Mouse (Mus musculus): ENCODE results near the gene Nup133. TPM values are rescaled to one million over a fixed set of nuclear protein-coding genes. Genes with fewer than 3 reads are reported as not detected.
"Not testable (repeated sequence)": the region's sequence is repeated elsewhere in the genome, so short reads cannot be mapped to it uniquely, and the experiment has no call there.

Nup133 gene
- total RNA-seq (2017), result 29.4 and 36.8 TPM in 2 replicates

- peak; percentile 87 for ATAC-seq (replicated peaks; ENCODE audit: low read depth, poor library complexity, severe bottlenecking)
Measured at GRCm38 (mm10) chr8:123948942-123949685, at the start of gene Nup133. Gene Nup133 (minus strand): TSS chr8:123949265.

DNA sequence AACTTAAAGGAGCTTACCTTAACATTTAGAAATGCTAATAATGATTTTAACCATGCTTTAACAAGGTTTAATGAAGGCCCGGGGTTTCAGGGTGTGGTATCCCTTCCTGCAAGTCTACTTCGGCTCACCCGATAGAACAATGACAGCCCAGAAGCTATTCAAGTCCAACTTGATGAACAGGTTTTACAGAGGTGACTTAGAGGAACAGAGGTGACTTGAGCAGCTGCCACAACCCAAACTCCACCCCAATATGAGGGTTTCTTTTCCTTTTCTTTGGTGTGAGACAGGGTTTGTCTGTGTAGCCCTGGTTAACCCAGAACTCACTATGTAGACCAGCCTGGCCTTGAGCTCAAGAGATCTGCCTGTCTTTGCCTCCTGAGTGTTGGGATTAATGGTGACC, 44.9 kb upstream of the Nup133 start:
- no peak for ATAC-seq (replicated peaks; ENCODE audit: low read depth, poor library complexity, severe bottlenecking)

DNA sequence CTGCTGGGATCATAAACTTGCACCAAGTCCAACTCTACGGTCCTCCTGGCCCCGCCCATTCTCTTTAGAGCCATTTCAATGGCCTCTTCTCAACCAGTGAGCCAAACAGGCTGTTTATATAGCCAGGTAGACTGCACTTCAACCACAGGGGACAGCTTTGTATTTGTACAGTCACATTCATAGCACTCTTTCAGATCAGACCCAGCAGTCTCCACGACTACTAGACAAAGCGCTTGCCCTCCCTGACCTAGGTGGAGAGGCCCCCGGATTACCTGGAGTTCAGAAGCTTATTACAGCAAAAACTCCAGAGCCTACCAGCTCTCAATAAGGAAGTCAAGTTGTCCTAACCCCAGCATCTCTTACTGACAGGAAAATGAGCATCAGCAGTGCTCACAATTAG, 44.5 kb upstream of the Nup133 start:
- no peak for ATAC-seq (replicated peaks; ENCODE audit: low read depth, poor library complexity, severe bottlenecking)

GRCm38 (mm10) chr8:123992587-123992986, 43.5 kb upstream of the Nup133 start:
- no peak for ATAC-seq (replicated peaks; ENCODE audit: low read depth, poor library complexity, severe bottlenecking)

DNA sequence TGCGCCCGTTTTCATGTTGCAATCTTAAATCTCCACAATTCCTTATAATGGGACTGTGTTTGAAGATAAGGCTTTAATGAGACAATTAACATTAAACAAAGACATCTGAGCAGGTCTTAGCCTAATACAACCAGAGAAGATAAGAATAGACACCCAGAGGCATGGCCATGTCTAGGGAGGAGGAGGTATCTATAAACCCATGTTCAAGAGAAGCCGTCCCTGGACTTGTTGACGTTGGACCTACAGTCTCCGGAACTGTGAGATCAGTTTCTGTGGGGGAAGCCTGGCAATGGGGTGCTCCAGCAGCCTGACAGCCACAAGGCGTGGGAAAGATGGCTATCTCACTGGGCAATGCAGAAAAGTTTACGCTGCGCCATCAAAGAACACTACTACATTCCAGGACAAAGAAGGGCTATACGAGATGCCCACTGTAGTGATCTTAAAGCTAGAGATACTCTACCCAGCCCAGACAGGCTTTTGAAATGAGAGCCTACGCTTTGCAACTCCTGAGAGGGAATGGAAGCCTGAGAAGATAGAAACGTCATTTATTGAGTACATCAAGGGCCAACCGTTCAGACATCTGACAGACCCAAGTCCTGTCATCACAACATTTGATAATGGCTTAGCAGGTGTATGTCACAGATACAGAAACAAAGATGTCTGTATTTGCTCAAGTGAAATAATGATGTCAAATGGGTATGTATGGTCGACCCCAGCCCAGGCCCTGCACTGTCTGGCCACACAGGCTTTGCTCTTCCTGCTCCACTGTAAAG, 41.4 kb upstream of the Nup133 start:
- no peak for ATAC-seq (replicated peaks; ENCODE audit: low read depth, poor library complexity, severe bottlenecking)

DNA sequence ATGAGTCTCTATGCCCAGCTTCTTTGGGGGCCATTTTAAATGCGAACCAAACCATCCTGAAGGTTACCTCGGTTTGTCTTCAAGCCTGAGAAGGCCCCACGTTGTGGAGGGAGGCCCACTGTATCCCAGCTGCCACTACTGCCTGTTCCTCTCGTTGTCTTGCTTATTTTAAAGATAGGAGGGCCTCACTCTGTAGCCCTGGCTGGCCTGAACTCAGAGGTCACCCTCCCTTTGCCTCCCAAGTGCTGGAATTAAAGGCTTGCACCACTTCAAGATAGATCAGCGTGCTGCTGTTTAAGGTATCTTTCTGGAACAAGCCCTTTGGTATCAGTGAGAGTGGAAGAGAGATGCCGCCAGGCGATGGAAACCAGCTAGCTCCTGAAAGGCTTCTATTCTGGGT, 40.1 kb upstream of the Nup133 start:
- ATAC-seq (replicated peaks; ENCODE audit: low read depth, poor library complexity, severe bottlenecking), result no peak

DNA sequence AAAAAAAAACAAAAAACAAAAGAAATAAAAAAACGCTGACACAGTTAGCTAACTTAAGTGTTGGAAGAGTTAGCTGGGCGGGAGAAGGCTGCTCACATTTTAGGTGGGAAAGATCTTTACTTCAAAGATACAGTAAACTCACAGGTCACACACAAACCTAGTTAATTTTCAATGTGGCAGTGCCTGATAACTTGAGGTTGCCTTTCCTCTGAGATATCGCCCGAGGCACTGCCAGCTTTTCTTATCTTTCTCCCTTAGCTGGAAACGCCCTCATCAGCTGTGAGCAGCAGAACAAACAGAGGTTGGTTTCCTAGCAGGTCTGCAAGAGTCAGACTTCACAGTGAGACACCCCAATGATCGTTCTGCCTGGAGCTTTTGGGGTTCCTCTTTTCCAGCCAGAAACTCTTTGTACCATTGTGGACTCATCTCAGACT, 39.6 kb upstream of the Nup133 start:
- ATAC-seq (replicated peaks; ENCODE audit: low read depth, poor library complexity, severe bottlenecking), result peak; percentile 85

- ATAC-seq (replicated peaks; ENCODE audit: low read depth, poor library complexity, severe bottlenecking), result peak; percentile 67
Measured at GRCm38 (mm10) chr8:123982826-123983400, 33.8 kb upstream of the Nup133 start, which contains the start of gene Abcb10. Gene Abcb10 (minus strand): TSS chr8:123983122.

- ATAC-seq (replicated peaks; ENCODE audit: low read depth, poor library complexity, severe bottlenecking), result no peak
Measured at GRCm38 (mm10) chr8:123982291-123982793, 33.3 kb upstream of the Nup133 start.

DNA sequence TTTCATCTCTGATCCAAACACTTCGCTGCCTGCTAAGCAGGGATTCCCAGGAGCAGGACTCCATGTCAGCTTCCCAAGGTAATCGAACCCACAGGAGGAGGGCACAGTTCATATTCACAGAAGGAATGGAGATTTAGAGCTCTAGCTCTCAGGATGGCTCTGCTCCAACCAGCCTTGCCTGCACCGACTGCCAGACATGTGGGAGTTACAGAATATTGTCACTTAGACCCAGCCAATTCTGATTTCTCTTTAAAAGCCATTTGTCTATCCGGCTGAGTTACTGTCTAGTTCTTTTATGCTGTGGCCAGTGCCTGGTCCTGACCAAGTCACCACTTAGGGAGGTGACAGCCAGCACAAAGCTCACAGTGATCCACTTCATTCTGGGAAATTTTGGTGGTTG, 32.6 kb upstream of the Nup133 start:
- ATAC-seq (replicated peaks; ENCODE audit: low read depth, poor library complexity, severe bottlenecking), result no peak

DNA sequence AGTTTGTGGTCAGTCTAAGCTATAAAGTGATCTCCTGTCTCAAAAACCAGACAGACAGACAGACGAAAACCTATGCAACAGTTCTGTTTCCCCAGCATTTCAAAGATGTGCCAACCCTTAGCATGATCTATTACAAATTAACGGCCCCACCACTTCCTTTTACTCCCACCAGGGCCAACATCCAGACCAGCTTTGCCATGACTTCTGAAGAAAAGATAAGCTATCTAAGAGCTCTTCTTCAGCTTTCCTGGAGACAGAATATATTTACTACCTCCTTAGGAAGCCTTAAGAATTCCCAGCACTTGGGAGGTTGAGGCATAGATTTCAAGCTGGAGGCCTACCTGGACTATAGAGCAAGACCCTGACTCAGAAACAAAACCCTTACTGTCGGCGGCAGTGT, 31.2 kb upstream of the Nup133 start:
- no peak for ATAC-seq (replicated peaks; ENCODE audit: low read depth, poor library complexity, severe bottlenecking)

DNA sequence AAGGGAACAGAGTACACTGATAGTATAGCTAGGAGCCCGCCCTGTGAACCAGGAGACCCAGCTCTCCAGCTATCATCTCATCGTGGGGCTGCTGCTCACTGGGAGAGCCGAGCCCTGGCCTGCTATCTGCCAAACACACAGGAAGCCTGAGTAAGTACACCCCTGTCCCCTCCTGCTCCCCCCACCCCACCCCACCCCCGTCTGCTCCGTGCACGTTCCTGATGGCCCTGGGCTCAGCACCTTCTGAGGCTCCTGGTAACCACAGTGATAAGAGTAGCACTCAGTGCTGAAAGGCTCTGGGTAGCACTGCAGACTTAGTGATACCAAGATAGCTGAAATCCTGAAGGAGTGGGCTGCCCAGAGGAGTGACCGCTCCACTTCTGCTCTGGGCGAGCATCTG, 29.9 kb upstream of the Nup133 start:
- ATAC-seq (replicated peaks; ENCODE audit: low read depth, poor library complexity, severe bottlenecking), result peak; percentile 37

DNA sequence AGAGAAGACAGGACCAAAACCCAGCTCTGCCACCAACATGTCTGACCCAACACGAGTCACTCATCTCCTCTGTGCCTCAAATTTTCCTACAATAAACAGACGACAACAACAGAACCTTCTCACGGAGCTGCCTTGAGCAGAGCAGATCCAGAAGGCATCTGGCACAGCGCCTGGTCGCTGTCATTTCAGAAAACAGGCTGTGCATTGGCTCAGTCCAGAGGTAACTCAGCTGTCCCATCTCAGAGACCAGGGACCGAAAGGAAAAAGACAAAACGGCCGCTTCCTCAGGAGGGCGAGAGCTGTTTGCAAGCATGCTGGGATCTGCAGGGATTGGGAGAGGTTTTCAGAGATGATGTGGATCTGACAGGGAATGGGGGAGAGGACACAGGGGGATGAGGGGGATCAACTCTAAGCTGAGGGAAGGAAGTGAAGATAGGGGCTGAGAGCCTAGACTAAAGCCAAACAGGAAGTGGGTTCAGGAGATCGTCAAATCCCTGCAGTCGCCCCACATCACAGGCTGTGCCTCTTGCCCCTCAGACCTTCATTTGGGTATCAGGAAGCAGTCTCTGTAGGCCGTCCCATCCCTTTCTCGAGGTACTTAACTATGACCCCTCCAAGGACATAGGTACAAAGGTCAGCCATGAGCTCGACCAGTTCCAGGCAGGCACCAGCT, 29.2 kb upstream of the Nup133 start:
- peak; percentile 9; the same call in 1 of the 2 replicates for ATAC-seq (replicated peaks; ENCODE audit: low read depth, poor library complexity, severe bottlenecking)

- no peak for ATAC-seq (replicated peaks; ENCODE audit: low read depth, poor library complexity, severe bottlenecking)
Measured at GRCm38 (mm10) chr8:123977499-123977898, 28.4 kb upstream of the Nup133 start.

DNA sequence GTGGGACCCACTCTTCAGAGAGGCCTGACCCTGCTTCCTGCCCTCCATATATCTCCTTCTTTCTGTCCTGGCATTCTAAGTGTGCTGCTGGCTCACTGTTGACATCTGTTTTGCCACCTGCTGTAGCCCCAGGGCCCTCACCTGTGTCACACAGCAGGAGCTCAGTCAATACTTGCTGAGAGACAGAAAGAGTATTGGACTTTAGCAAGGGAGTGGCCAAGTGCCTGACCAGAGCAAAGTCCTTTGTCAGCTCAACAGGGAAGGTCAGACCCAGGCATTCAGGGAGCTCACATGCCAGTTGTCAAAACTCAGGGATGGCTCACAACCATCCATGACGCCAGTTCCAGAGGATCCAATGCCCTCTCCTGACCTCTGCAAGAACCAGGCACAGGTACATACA, 24.4 kb upstream of the Nup133 start:
- no peak for ATAC-seq (replicated peaks; ENCODE audit: low read depth, poor library complexity, severe bottlenecking)

DNA sequence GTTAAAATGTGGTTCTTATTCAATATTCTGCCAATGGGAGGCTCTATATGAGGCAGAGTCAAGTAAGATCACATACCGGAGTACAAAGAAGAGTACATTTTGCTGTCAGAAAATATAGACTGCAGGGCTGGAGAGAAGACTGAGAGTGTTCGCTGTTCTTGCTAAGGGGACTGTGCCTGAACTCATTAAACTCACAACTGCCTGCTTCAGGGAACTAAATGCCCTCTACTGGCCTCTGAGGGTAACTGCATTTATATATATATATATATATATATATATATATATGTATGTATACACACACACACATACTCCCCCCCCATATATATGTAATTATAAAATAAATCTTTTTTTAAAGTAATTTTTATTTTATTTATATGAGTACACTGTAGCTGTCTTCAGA, 17.8 kb upstream of the Nup133 start:
- peak; percentile 65; the same call in 1 of the 2 replicates for ATAC-seq (replicated peaks; ENCODE audit: low read depth, poor library complexity, severe bottlenecking)

- no peak for ATAC-seq (replicated peaks; ENCODE audit: low read depth, poor library complexity, severe bottlenecking)
Measured at GRCm38 (mm10) chr8:123961371-123961770, 12.3 kb upstream of the Nup133 start.

GRCm38 (mm10) chr8:123960556-123960955, 11.5 kb upstream of the Nup133 start:
- not testable (repeated sequence) for ATAC-seq (replicated peaks; ENCODE audit: low read depth, poor library complexity, severe bottlenecking)

GRCm38 (mm10) chr8:123960056-123960455, 11.0 kb upstream of the Nup133 start:
- ATAC-seq (replicated peaks; ENCODE audit: low read depth, poor library complexity, severe bottlenecking), result no peak

- no peak for ATAC-seq (replicated peaks; ENCODE audit: low read depth, poor library complexity, severe bottlenecking)
Measured at GRCm38 (mm10) chr8:123959473-123959872, 10.4 kb upstream of the Nup133 start.

Measured in common myeloid progenitor, adult 5-6 weeks (primary cell).